Mouse (Mus musculus) kidney, postnatal 14 days (tissue): Measurements from ENCODE around the gene Plek2.
"Not testable (repeated sequence)": the region's sequence is repeated elsewhere in the genome, so short reads cannot be mapped to it uniquely, and the experiment has no call there.

Experiments
- DNase-seq: peaks from one replicate; pipeline ENCODE4 v3.0.0; 2022; ENCODE audit warnings: mixed read lengths

Gene Plek2

DNA sequence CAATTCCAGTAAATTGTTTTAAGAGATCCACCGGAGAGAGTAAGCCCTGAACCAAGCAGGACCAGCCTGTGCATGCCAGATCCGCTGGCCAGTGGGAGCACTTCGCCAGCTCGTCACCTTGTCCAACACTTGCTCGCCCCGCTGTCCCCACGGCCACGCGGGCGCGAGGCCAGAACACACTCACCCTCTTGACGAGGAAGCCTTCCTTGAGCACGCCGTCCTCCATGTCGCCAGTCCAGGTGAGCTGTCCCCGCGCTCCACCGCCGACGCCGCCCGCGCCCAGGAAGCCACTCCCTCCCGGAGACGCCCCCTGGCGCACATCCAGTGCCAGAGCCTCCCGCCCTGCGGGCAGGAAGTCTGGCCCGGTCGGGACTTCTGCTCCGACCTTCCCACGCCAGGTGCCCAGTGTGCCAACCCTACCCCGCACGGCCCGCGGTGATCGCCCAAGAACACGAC is at the start of gene Plek2:
Plek2 (minus strand) TSS at position 258 of the 456 bp plus-strand sequence.
- peak; percentile 83 for DNase-seq

DNA sequence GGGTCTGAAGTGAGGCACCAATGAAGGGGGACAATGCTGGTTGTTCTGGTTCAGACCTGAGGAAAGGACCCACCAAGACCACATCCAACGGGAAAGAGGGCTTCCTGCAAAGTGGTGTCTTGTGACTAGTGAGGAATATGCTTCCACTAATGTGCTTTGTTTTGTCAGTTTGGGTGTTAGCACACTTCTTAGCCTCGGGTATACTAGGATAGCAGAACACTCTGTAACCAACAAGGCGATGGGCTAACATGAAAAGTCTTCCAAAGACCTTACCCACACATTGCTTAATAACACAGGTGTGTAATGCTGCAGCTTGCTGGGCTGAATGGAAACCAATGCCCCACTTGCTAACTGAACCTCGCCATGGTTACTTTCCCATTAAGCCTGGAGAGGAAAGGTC is 49.6 kb upstream of the Plek2 start:
- DNase-seq = no peak

DNA sequence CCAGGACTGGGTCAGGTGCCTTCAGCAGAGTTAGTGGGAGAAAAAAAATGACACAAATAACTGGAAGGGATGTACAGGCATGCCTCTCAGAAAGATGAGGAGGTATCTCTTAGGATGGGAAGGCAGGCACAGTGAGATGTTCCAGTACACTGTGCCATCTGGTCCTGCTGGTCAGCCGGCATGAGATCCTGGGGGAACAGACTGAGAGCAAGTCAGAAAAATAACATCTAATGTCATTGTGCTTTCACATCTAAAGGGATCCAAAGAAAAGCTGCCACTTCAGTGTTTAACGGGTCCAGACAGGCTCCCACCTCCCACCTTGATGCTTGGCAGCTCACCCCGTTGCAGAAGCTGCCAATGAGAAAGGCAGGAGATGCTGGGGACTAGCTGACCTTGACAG is 45.7 kb upstream of the Plek2 start:
- DNase-seq = no peak

DNA sequence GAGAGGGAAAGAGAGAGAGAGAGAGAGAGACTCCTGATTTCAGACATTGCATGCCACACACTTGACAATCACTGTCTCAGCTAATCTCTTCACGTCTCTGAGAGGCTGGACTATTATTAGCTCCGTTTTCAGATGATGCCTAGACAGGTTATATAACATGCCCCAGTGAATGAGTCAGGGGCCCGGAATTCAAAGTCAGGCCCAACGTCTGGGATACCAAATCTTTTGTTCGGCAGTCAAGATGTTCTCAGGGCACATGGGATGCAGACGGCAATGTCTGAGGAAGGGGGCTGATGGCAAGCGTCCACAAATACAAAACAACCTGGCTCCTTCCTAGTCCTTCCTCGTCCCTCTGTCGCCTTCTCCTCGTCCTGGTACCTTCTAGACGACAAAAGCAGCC is 45.3 kb upstream of the Plek2 start:
- no peak for DNase-seq

DNA sequence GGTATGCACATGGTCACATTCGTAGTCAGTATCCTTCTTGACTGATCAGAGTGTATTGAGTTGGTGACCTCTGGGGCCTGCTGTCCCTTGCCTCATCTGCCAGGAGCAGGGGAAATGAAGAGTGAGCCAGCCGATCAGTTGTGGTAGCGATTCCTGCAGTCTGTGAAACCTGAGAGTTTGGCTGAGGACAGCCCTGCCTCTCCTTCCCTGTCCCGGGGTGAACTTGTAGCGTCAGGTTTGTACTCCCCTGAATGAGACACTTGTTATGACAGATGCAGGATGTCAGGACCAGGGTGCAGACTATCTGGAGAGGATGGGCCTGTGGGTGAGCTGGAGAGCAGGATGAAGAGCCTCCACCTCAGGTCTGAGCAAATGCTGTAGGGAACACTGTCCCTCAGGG is 40.9 kb upstream of the Plek2 start:
- DNase-seq = no peak

GRCm38 (mm10) chr12:78947161-78947560 is 40.4 kb upstream of the Plek2 start:
- DNase-seq = no peak

DNA sequence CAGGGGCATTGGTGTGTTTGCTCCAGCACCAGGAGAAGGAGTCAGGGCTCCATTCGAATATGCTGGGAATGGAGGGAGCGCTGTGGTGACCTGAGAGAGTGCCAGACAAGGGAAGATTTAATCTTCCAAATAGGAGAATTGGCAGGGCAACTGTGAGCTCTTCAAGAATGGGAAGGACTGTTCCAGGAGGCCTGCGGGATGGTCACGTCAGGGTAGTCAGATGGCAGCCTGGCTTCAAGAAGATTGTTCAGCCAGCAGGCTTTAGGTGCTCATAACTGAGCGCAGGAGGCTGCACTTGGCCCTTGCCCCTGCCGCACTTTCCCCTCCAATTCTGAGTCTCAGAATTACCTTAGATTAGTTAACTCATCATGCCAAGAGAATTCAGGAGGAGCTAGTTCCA is 36.2 kb upstream of the Plek2 start:
- DNase-seq = no peak

DNA sequence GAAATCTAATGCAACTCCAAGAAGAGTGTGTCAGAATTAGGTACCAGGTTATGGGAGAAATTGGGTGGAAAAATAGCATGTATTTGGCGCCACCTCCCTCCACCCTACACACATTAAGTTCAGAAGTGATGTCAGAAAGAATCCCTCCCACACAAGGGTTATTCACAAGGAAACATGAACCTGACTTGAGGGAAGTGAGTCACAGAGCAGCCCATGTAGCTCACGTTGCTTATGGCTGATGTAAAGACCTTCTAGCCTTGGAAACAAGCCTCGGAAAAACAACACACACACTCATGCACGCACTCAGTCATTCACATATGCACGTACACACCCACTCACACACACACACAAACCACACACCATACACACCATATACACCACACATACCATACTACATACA is 33.3 kb upstream of the Plek2 start:
- no peak for DNase-seq

GRCm38 (mm10) chr12:78939393-78940037 is 32.8 kb upstream of the Plek2 start:
- DNase-seq = no peak

DNA sequence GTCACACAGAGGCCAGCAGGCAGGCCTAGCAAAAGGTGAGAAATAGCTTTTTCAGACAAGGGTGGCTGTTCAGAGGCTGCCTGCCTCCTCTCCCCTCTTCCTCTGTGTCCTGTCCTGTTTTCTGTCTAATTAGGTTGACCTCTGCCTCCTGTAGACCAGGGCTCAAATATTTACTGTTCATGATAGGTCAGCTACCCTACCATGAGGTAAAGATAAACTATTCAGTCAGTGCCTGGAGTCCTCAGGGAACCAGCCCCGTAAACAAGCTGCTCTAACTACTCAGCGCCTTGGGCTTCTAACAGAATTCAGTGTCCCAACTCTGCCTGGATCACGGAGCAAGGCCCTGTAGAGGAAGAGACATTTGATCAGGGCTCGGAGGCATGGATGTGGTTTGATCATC is 29.7 kb upstream of the Plek2 start:
- DNase-seq = no peak

DNA sequence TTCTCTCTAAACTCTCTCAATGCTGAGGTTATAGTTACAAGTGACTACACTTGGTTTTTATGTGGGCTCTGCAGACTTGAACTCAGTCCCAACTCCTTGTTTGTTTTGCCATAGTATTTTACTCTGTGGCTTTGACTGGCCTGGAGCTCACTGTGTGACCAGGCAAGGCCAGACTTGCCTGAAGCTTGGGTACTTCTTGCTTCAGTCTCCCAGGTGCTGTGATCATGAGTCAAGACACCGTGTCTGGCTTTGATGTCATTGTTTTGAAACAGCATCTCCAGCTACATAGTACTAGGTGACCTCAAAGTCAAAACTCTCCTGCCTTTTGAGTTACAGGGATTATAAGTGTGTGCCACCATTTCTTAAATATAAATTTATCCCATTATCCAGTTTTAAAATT is 23.1 kb upstream of the Plek2 start:
- DNase-seq = no peak

- no peak for DNase-seq
These were observed 20.5 kb upstream of the Plek2 start for GRCm38 (mm10) chr12:78927287-78927686.

GRCm38 (mm10) chr12:78923539-78924189 is 16.9 kb upstream of the Plek2 start:
- DNase-seq = no peak

GRCm38 (mm10) chr12:78922977-78923376 is 16.2 kb upstream of the Plek2 start:
- DNase-seq = not testable (repeated sequence)

DNA sequence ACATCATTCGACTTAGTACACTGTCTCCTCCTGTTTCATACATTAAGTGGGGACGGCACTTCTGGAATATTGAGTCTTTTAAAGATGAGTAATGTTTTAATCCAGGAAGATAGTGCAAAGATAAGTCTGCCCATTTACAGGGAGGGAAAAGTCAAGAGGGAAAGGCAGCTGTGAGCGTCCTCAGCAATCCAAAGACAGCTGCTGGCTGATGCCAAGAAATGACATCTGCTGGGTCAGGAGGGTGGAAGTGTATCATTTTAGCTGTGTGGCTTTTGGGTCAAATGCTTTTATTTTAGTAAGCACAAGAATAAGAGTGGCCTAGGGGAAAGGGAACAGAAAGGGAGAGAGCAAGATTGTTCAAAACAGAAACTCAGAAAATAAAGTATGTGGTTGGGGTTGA is 15.3 kb upstream of the Plek2 start:
- peak; percentile 12 for DNase-seq

DNA sequence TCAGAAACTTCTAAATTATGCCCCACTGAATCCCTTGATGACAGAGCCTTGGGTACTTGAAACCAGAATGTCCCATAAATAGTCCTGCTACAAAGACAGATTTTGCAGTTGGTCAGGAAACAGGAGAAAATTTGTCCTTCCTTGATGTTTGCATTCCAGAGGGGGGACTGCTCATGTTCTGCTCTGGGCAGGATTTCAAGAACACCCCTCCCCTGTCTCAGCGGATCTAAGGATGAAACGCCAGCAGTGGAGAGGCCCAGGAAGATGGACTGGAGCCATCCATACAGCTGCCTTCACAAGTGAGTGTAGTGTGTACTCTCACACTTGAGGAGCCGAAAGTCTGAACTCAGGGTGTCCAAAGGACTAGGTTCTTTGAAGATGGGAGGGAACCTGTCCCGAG is 14.7 kb upstream of the Plek2 start:
- peak; percentile 28 for DNase-seq

- DNase-seq = peak; percentile 76
These were observed 12.4 kb upstream of the Plek2 start for GRCm38 (mm10) chr12:78919079-78919712.

DNA sequence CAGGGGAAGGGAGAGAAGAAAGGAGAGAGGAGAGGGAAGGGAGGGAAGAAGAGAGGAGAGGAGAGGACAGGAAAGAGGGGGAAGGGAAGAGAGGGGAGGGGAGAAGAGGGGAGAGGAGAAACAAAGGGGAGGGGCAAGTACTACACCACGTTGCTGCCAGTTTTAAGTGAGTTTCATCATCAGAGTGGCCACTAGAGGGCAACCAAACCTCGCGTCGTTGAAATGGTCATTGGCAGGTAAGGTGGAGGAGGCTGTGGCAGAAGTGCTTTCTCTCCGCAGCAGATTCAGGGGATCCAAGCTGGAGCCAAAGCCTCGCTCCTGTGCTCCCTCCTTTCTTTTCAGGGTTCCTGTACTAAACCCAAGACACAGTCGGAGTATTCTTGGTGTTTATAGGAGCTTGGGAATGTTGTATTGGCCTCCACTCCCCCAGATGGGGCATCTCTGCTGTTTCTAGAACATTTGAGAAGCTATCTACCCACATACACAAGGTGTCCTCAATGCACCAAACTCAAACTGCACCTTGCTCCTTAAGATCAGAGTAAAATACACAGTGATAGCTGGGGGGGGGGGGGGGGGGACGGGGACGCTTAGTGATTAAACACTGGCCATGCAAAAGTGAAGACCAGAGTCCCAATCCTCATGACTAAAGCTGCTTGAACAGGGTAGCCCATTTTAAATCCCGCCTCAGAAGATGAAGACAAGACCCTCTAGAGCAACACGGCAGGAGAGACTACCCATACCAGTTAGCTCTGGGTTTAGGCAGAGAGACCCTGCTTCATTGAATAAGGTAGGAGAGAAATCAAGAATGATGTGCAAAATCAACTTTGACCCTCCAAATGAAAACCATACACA is 11.7 kb upstream of the Plek2 start:
- DNase-seq = peak; percentile 89

DNA sequence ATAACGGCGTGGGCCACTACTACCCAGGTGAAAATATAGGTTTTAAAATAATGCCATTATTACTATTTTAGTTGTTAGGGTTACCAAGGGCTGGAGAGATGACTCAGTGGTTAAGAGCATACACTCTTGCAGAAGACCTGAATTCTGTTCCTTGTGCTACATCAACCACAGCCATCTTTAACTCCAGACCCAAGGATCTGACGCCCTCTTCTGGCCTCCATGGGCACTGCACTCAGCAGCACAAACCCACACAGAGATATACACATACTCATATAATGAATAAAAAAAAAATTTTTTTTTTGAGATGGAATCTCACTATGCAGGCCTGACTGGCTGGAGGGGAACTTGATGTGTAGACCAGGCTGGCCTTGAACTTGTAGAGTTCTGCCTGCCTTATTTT is 9.5 kb upstream of the Plek2 start:
- DNase-seq = no peak

GRCm38 (mm10) chr12:78915561-78915960 is 8.8 kb upstream of the Plek2 start:
- DNase-seq = no peak

- no peak for DNase-seq
These were observed 7.7 kb upstream of the Plek2 start for GRCm38 (mm10) chr12:78914458-78914857.

DNA sequence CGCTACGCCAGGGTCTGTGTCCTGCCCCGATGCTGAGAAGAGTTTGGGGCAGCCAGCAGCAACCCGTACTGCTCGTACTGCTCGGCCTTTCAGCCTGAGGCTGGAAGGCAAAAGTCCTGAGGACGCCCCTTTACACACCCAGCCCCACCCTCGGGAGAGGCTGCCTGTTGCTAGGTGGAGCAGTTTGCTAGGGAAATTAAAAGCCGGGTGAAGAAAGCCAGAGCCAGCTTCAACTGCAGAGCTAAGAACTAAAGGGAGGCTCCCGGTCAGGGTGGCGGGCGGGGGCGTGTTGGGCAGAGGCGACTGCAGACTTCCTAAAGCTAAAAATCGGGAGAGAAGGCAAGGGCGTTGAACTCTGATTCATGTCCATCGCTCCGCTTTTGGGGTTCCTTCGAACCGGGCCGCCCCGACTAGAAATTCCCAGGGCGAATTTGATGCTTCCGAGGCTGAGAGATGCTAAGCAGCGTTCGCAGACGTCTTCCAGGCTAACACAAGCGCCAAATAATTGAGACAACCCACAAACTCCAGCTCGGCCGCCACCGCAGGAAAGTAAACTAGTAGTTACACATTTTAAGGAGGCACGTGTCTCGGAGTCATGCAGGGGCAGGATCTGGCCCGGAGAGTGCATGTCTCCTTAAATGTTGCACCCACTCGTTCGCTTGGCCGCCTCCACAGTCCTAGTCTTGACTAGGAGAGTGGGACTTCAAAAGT is 5.1 kb upstream of the Plek2 start:
- DNase-seq = peak; percentile 32
